Mouse (Mus musculus) hindlimb bud, embryonic 11.5 days (tissue): ENCODE results near the gene Selenoo.
A peak's percentile ranks its signal among the peaks of the same experiment; 100 is the strongest.

Experiments
- DNase-seq: peaks from one replicate; pipeline ENCODE4 v3.0.0-alpha.2; 2012; ENCODE audit warnings: low read depth, low spot score; ENCODE audit errors: extremely low spot score

The Selenoo gene

DNA sequence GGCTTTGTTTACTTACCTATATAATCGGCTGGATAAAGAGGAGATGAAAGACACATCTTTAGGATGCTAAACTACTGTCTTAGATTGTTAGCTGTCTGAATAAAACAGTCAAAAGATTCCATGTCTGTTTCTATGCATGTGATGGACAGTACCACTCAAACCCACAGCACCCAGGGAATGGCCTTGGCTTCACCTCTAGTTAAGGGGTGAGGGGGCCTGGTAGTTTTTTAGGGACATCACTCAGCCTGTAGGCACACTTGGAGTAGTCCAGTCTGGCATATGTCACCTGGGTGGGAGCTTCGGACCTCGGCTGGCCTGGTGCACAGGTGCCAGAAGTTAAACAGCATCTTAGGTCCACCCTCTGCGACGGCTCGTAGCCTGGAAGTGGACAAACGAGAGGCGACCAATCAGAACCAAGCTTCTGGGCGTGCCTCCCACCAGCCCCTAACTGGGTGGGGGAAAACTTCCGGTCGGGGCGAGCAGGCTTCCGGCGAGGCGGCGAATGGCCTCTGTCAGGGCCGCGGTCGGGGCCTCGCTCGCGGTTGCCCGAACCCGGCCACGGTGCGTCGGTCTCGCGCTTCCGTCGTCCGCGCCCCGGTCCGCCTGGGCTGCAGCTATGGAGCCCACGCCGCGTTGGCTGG lies at the start of gene Selenoo:
TSS of gene Selenoo (plus strand) at position 478 of the 641 bp plus-strand sequence.
- DNase-seq: peak; percentile 61

GRCm38 (mm10) chr15:89044381-89044780 lies 44.5 kb upstream of the Selenoo start:
- DNase-seq: no peak

- DNase-seq: no peak
These were observed 42.5 kb upstream of the Selenoo start for GRCm38 (mm10) chr15:89046356-89046755.

DNA sequence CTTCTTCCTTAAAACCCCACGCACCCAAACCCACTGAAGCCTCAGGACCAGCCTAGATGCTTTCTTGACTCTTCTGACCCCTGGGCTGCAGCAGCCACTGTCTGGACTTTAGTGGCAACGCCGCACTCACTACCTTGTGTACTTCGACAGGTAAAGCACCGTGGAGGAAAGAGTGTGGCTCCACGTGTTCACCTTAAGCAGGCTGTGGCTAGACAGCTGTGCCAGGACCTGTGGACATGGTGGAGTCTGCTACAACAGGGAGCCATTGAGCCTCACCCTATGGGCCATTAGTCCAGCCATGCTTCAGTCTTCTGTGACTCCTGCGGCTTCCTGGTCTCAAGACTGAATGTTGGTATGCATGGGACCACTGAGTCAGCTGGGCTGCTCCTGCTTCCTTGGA lies 34.2 kb upstream of the Selenoo start:
- DNase-seq: no peak

- DNase-seq: no peak
These were observed 30.1 kb upstream of the Selenoo start for GRCm38 (mm10) chr15:89058736-89059135.

DNA sequence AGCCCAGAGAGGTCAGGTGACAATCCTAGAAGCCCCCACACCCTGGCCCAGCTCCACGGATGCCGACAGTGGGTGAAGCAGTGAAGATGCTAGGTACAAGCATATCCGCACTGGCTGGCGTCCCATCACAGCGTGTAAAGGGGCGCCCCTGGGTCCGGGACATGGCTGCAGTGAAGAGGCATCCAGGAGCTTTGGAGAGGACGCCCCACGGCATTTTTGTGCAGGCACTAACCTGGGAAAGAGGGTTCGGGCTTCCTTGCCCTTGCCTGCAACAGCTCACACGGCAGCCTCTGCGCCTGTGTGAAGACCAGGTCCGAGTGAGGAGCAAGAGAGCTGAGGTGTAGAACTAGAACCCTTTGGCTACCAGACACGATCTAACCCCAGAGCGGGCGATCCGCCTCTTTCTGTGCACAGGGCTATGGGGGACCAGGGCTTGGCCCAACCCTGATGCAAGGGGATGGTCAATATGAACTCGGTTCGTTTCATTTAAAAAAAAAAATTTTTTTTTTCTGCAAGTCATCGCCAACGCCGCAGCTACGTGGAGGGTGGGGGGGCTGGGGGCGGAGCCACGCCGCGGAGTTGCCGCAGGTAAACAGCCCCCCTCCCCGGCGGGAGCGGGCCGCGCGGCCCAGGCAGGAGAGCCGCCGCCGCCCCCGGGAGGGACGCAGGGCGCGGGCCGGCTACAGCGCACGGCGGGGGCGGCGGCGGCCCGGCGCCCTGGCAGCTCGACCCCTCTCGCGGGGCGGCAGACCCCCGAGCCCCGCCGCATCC lies 29.5 kb upstream of the Selenoo start, which contains the start of gene Panx2:
TSS of gene Panx2 (plus strand) at position 574 of the 771 bp plus-strand sequence.
- no peak for DNase-seq

- no peak for DNase-seq
These were observed 28.7 kb upstream of the Selenoo start for GRCm38 (mm10) chr15:89060032-89060681.

- no peak for DNase-seq
These were observed 27.9 kb upstream of the Selenoo start for GRCm38 (mm10) chr15:89060811-89061460.

- DNase-seq: no peak
These were observed 26.9 kb upstream of the Selenoo start for GRCm38 (mm10) chr15:89061761-89062517.

- DNase-seq: no peak
These were observed 26.4 kb upstream of the Selenoo start for GRCm38 (mm10) chr15:89062518-89062910.

GRCm38 (mm10) chr15:89063001-89063400 lies 25.9 kb upstream of the Selenoo start:
- no peak for DNase-seq

DNA sequence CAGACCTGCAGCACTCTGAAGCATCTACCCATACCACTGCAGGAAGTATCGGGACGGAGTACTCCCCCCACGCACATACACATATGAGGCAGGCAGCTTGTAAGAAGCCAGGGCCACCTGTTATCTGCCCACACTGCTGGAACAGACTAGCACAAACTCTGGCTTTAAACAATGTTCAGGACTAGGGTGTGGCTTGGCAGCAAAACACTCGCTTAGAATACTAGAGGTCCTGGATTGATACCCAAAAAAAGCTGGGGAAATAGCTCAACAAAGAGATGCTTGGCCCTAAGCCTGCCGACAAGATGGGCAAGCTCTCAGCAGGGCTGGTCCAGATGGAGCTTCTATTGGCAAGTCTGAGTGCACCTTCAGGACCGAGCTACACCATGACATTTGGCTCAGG lies 25.3 kb upstream of the Selenoo start:
- no peak for DNase-seq

- no peak for DNase-seq
These were observed 24.0 kb upstream of the Selenoo start for GRCm38 (mm10) chr15:89064891-89065290.

DNA sequence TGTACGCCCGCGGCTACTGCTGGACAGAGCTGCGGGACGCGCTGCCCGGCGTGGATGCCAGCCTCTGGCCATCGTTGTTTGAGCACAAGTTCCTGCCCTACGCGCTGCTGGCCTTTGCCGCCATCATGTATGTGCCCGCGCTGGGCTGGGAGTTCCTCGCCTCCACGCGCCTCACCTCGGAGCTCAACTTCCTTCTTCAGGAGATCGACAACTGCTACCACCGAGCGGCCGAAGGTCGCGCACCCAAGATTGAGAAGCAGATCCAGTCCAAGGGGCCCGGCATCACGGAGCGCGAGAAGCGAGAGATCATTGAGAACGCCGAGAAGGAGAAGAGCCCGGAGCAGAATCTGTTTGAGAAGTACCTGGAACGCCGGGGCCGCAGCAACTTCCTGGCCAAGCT lies 21.3 kb upstream of the Selenoo start:
- no peak for DNase-seq

- no peak for DNase-seq
These were observed 20.7 kb upstream of the Selenoo start for GRCm38 (mm10) chr15:89068226-89068625.

GRCm38 (mm10) chr15:89069336-89069840 lies 19.5 kb upstream of the Selenoo start:
- no peak for DNase-seq

DNA sequence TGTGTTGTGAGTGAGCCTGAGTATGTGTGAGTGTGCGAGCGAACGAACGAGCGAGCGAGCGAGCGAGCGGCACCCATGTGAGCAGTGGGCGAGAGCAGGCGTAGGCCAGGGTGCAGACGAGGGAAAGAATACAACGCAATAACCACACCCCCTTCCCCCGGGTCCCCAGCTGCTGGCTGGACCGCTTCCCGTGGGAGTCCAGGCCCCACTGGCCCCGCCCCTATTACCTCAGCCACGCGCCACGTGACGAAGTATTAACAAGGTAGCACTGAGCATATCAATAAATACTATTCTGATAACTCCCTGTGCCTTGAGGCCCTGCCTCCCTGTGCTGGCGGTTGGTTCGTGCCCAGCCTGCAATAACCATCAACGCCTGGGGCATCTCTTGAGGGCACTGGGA lies 18.3 kb upstream of the Selenoo start:
- DNase-seq: no peak

DNA sequence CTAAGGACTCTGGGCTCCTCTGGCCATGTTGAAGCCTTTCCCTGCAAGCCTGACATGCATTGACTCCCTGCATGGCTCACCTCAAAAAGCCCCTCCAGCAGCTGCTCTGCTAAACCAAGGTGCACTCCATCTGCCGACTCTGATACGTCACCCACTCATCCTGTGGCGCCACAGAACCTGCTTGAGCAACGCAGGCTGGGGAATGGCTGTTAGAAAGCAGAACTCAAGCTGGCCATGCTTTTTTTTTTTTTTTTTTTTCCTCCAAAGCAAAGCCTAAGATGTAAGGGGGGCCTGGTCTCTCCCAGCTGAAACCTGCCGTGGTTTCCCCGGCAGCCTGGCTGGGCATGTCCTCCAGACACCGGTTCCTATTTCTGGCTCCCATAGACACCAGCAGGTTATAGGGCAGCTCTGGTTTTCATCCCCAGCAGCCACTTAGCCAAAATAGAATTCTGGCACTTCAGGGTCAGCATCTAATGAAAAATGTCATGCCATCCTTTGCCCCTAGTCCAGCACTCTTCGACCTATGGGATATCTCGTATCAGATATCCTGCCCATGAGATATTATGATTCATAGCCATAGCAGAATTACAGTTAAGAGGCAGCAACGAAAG lies 14.8 kb upstream of the Selenoo start:
- DNase-seq: no peak

- DNase-seq: no peak
These were observed 14.0 kb upstream of the Selenoo start, which contains the start of gene Trabd for GRCm38 (mm10) chr15:89074613-89075477. Gene Trabd (plus strand): TSS chr15:89075124.
